Mouse (Mus musculus) inflammation-experienced regulatory T-cells (primary cell): ENCODE data around the gene Dlg2. TPM values are rescaled to one million over a fixed set of nuclear protein-coding genes. Genes with fewer than 3 reads are reported as not detected.

ENCODE experiments used
- polyA plus RNA-seq, 2 experiments: library from polyadenylated mRNA; unstranded; fragments of 100-300 nt; shearing (Covaris generic); gene quantifications; one replicate each; pipeline ENCODE4 v1.2.1; 2017

Dlg2 gene
- polyA plus RNA-seq: 1 to 10 TPM in 1 of 2 experiments, under 1 TPM in 1; 0.49 to 4.9 TPM

GRCm38 (mm10) chr7:90476313-90477245 lies at the start of gene Dlg2:
TSS of gene Dlg2 (plus strand) at chr7:90476672.

GRCm38 (mm10) chr7:90442518-90443080 lies 33.9 kb upstream of the Dlg2 start, which contains the start of gene Crebzf:
TSS of gene Crebzf (plus strand) at chr7:90442729.

GRCm38 (mm10) chr7:90456845-90457468 lies 19.5 kb upstream of the Dlg2 start, which contains the start of gene Tmem126a:
TSS of gene Tmem126a (minus strand) at chr7:90457229.

GRCm38 (mm10) chr7:90475793-90476312 lies 619 bp upstream of the Dlg2 start, which contains the start of gene Tmem126b:
TSS of gene Tmem126b (minus strand) at chr7:90476001.

Other genes with a start within 250 kb of the Dlg2 start
- 1 to 10 TPM in 1 of 2 experiments, under 1 TPM in 1; 0.43 to 2.4 TPM for gene Ccdc83, start 210.9 kb upstream of the Dlg2 start, polyA plus RNA-seq
- gene Sytl2, start 174.4 kb upstream of the Dlg2 start, polyA plus RNA-seq: 10 to 100 TPM; 61.6 to 76.8 TPM
- gene Ccdc89, start 50.1 kb upstream of the Dlg2 start, polyA plus RNA-seq: under 1 TPM in 1 of 2 experiments, not detected in 1; 0.12 TPM
- 100 to 1,000 TPM; 125 to 188 TPM for gene Crebzf, start 33.9 kb upstream of the Dlg2 start, polyA plus RNA-seq
- gene Tmem126a, start 19.4 kb upstream of the Dlg2 start, polyA plus RNA-seq: 10 to 100 TPM; 70.4 to 84.0 TPM
- gene Tmem126b, start 671 bp upstream of the Dlg2 start, polyA plus RNA-seq: 10 to 100 TPM; 32.7 to 35.9 TPM